Mouse (Mus musculus) liver, embryonic 16.5 days (tissue): ENCODE data around the gene Vmn1r49. TPM values are rescaled to one million over a fixed set of nuclear protein-coding genes. Genes with fewer than 3 reads are reported as not detected.
"Not testable (repeated sequence)": the region's sequence is repeated elsewhere in the genome, so short reads cannot be mapped to it uniquely, and the experiment has no call there.

Source experiments
- ATAC-seq: fragments of 200-750 bp; cut with Nextera tagmentation; 2 replicates; pipeline ENCODE4 v1.8.0; 2017; ENCODE audit warnings: low read depth, mild to moderate bottlenecking, moderate number of reproducible peaks, moderate library complexity
- H3K27ac ChIP-seq: fragments of 300-500 bp; sonication (generic); 2 replicates; pipeline ENCODE4 v1.5.1; 2014; ENCODE audit warnings: mild to moderate bottlenecking, low read length
- H3K27me3 ChIP-seq: fragments of 300-500 bp; sonication (generic); 2 replicates; pipeline ENCODE4 v1.6.1; 2014; ENCODE audit warnings: low read depth, low read length, mixed read lengths; ENCODE audit not compliant: control insufficient read depth, insufficient read depth
- H3K36me3 ChIP-seq: fragments of 300-500 bp; sonication (generic); 2 replicates; pipeline ENCODE4 v1.6.1; 2014; ENCODE audit warnings: mild to moderate bottlenecking; ENCODE audit not compliant: control insufficient read depth, insufficient read depth
- H3K4me1 ChIP-seq: fragments of 300-500 bp; sonication (generic); 2 replicates; pipeline ENCODE4 v1.6.1; 2014; ENCODE audit warnings: low read depth, low read length, mixed read lengths; ENCODE audit not compliant: control insufficient read depth
- H3K4me2 ChIP-seq: fragments of 300-500 bp; sonication (generic); 2 replicates; pipeline ENCODE4 v1.6.1; 2014; ENCODE audit warnings: low read depth, low read length, mixed read lengths
- H3K4me3 ChIP-seq: fragments of 300-500 bp; sonication (generic); 2 replicates; pipeline ENCODE4 v1.5.1; 2014; ENCODE audit warnings: low read depth, mild to moderate bottlenecking, low read length
- H3K9ac ChIP-seq: fragments of 300-500 bp; sonication (generic); 2 replicates; pipeline ENCODE4 v1.6.1; 2014; ENCODE audit warnings: low read depth, low read length
- H3K9me3 ChIP-seq: fragments of 300-500 bp; sonication (generic); replicated peaks from 2 replicates; pipeline ENCODE4 v1.6.1; 2016; ENCODE audit warnings: low read length; ENCODE audit not compliant: control insufficient read depth
- whole genome bisulfite sequencing: fragments of 180-500 bp; shearing (Covaris S2); extraction: QIAGEN DNeasy Blood & Tissue Kit; methylation state at CpG from one replicate; pipeline ENCODE4 v1.1.7; 2014; ENCODE audit not compliant: insufficient replicate concordance; 5-methylcytosine and 5-hydroxymethylcytosine counted together
- polyA plus RNA-seq: library from polyadenylated mRNA; unstranded; fragments of >200 nt; fragmentation: Nextera tagmentation; extraction: Ambion mirVana; gene quantifications from 2 replicates; pipeline ENCODE4 v1.2.1, GENCODE M21; 2015

The Vmn1r49 gene
- polyA plus RNA-seq: not detected in 2 replicates

DNA sequence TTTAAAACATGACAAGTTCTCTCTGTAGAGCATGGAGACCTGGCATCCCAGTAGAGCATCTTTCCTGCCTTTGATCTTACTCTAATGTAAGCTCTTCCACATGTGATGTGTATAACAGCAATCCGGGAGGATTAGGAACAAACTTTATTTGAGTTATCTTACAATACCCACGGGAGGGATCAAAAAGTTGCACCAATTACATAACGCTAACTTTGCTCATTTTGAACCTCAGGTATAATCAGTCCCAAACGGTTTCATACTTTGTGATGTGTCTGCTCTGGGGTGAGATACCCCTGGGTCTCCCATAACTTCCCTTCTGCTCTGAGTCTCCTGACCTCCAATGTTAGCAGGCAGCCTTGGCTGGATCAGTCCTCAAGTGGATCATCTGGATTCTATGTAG lies at the start of gene Vmn1r49:
Vmn1r49 (minus strand) TSS at position 101 of the 400 bp plus-strand sequence.
- WGBS: 52% methylated on average over 4 of the region's 4 CpGs
- no peak within 1 kb of the TSS for H3K4me2 ChIP-seq
- H3K27ac ChIP-seq: no peak within 1 kb of the TSS

DNA sequence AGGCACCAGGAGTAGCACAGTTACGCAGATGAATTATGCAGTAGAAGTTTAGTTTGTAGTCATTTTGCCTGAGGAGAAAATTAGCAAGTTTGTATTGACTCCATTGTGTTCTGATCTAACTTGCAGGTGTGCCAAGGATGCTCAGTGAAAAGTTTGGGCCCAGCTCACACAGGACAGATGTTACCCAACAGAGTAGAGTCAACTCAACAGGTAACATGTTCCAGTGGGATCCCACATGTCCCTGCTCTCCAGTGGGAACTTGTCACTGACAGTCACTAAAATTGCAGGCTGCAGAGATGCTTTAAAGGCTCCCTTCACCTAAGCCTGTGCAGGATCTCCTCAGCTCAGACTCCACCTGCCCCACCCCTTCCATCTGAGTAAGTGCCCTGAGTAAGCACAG lies 44.0 kb upstream of the Vmn1r49 start, which contains the start of gene Vmn1r51:
Vmn1r51 (plus strand) TSS at position 301 of the 400 bp plus-strand sequence.
- 71% methylated on average over 1 of the region's 1 CpGs for WGBS
- H3K9ac ChIP-seq, H3K9me3 ChIP-seq, H3K27ac ChIP-seq, H3K27me3 ChIP-seq, ATAC-seq, H3K4me3 ChIP-seq, H3K36me3 ChIP-seq, H3K4me2 ChIP-seq, H3K4me1 ChIP-seq: not testable (repeated sequence)

More for the DNA sequence above, at the start of gene Vmn1r49:
- no peak for ATAC-seq
- H3K4me3 ChIP-seq: no peak within 1 kb of the TSS
- H3K36me3 ChIP-seq: no peaks in the 10 kb centered on the region
- no peaks in the 10 kb centered on the region for H3K4me1 ChIP-seq
- H3K9me3 ChIP-seq: no peaks in the 10 kb centered on the region
- H3K27me3 ChIP-seq: no peaks in the 10 kb centered on the region
- H3K9ac ChIP-seq: no peak within 1 kb of the TSS

GRCm38 (mm10) chr6:90101130-90101529 lies 22.8 kb upstream of the Vmn1r49 start, which contains the start of gene Vmn1r50:
Gene Vmn1r50 (plus strand): TSS chr6:90101430.
- Histone ChIP-seq H3K27ac (no peak within 1 kb of the TSS), H3K4me1 (no peaks in the 10 kb centered on the region), H3K4me3 (no peak within 1 kb of the TSS), H3K9me3 (no peaks in the 10 kb centered on the region), H3K27me3 (no peaks in the 10 kb centered on the region), H3K4me2 (no peak within 1 kb of the TSS), H3K9ac (no peak within 1 kb of the TSS), H3K36me3 (no peaks in the 10 kb centered on the region)
- ATAC-seq: no peak
- 27% methylated on average over 2 of the region's 2 CpGs for WGBS

DNA sequence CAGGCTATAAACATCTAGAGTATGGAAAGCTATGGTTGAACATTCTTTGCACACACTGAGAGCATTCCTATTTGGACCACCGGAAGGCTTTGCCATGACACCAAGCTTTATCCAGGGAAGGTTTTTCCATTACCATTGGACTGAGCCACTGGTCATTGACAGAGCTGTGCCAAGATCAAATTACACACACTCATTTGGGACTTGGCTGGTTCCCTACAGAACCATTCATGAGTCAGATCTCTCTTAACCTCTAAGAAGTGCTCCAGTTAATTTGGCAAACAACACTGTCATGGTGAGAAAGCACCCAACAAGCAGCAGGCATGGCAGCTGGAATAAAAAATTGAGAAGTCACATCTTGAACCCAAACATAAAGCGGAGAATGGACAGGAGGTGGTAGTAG lies 22.3 kb upstream of the Vmn1r49 start:
- no peaks in the 10 kb centered on the region for H3K9me3 ChIP-seq
- H3K4me1 ChIP-seq: no peaks in the 10 kb centered on the region
- H3K4me2 ChIP-seq: no peak overlapping the region
- WGBS: 80% methylated on average over 2 of the region's 2 CpGs
- H3K9ac ChIP-seq: no peak overlapping the region
- no peaks in the 10 kb centered on the region for H3K27me3 ChIP-seq
- H3K36me3 ChIP-seq: no peaks in the 10 kb centered on the region
- H3K27ac ChIP-seq: no peak overlapping the region
- no peak for ATAC-seq
- H3K4me3 ChIP-seq: no peak overlapping the region

DNA sequence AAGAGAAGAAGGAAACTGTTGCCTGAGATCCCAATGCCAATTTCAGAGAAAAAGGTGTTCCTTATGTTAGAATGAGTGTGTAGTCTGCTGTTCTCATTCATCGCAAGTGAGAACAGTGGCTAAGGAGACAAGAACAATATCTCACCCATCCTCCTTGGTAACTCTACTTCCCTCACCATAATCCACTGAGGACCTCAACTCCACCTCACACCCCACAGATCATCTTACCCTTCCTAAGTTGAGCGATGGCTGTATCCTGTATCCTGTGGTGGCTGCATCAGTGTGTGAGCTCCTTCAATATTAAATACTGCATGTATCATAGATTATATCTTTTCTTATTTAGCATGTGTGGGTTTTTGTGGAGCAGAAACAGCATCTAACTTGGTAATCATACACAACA lies 41.6 kb downstream of the Vmn1r49 start, which contains the start of gene Vmn1r48:
Vmn1r48 (minus strand) TSS at position 101 of the 400 bp plus-strand sequence.
- H3K9ac ChIP-seq, H3K4me1 ChIP-seq, H3K27ac ChIP-seq, H3K9me3 ChIP-seq, H3K4me3 ChIP-seq, H3K36me3 ChIP-seq, H3K27me3 ChIP-seq, ATAC-seq, H3K4me2 ChIP-seq: not testable (repeated sequence)
- WGBS: no CpG with 5 or more reads among the region's 2 CpGs

Other genes starting within 250 kb of the Vmn1r49 start
- gene Vmn1r42, start 202.1 kb downstream of the Vmn1r49 start, polyA plus RNA-seq: not detected in 2 replicates
- not detected in 2 replicates for gene Vmn1r43, start 202.1 kb downstream of the Vmn1r49 start, polyA plus RNA-seq
- not detected in 2 replicates for gene Vmn1r44, start 194.8 kb downstream of the Vmn1r49 start, polyA plus RNA-seq
- gene Vmn1r45, start 137.9 kb downstream of the Vmn1r49 start, polyA plus RNA-seq: not detected in 2 replicates
- not detected in 2 replicates for gene Vmn1r46, start 109.2 kb downstream of the Vmn1r49 start, polyA plus RNA-seq
- not detected in 2 replicates for gene Vmn1r47, start 62.4 kb downstream of the Vmn1r49 start, polyA plus RNA-seq
- gene Vmn1r48, start 41.7 kb downstream of the Vmn1r49 start, polyA plus RNA-seq: not detected in 2 replicates
- gene Vmn1r50, start 22.9 kb upstream of the Vmn1r49 start, polyA plus RNA-seq: not detected in 2 replicates
- not detected in 2 replicates for gene Vmn1r51, start 44.1 kb upstream of the Vmn1r49 start, polyA plus RNA-seq
- gene Vmn1r52, start 96.3 kb upstream of the Vmn1r49 start, polyA plus RNA-seq: not detected in 2 replicates
- not detected in 2 replicates for gene V1ra8, start 124.3 kb upstream of the Vmn1r49 start, polyA plus RNA-seq
- not detected in 2 replicates for gene Vmn1r53, start 145.9 kb upstream of the Vmn1r49 start, polyA plus RNA-seq
- not detected in 2 replicates for gene Vmn1r54, start 167.8 kb upstream of the Vmn1r49 start, polyA plus RNA-seq
- gene BC048671, start 222.7 kb upstream of the Vmn1r49 start, polyA plus RNA-seq: 0.12 TPM in 1 of 2 replicates, not detected in the other
- 13.1 and 13.4 TPM in 2 replicates for gene Chst13, start 246.7 kb upstream of the Vmn1r49 start, polyA plus RNA-seq